Mouse (Mus musculus): Measurements from ENCODE around the gene Alkbh2. TPM values are rescaled to one million over a fixed set of nuclear protein-coding genes. Genes with fewer than 3 reads are reported as not detected.
A peak's percentile ranks its signal among the peaks of the same experiment; 100 is the strongest.

The Alkbh2 gene
- polyA plus RNA-seq, 1 experiment from 2014 or later = 11.0 TPM

DNA sequence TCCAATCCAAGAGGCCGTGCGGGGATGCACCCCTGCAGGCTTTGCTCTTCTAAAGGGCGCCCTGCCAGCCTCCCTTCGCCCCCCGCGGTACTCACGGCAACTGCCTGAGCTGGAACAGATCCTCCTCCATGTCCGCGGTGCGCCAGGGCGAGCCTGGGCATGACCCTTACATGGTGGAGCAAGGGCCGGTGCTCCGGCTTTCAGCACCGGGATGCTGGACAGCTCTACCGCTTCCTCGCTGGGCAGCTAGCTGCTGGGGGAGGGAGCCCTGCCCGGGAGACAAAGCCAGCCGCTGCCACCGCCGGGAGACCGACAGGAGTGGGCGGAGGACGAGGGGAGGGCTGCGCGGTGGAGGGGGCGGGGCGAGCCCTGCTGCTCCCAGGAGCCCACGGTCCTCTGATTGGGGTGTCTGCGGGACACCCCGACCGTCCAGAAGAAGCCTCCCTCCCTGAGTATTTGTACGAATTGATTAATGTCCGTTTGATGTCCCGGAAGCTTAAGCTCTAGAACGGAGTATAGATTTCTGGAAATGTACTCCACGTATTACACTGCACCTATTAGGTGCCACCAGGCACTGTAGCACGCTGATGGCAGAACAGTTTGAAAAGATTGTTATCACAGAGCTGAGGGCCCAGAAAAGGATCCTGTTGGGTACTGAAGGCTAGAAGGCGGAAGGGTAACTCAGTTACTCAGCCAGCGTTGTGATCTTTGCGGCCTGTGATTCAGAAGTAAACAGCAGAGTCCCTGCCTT is 36.8 kb downstream of the Alkbh2 start, which contains the start of gene Svop:
TSS of gene Svop (minus strand) at position 514 of the 751 bp plus-strand sequence.
- H3K4me2 ChIP-seq = peak within 1 kb of the TSS; percentile 64
- no peaks in the 10 kb centered on the region for H3K9me3 ChIP-seq (replicated peaks)
- peaks cover 38% of the 10 kb centered on the region for H3K27me3 ChIP-seq (replicated peaks)
- 1% methylated on average over 40 of the region's 40 CpGs for WGBS
- no peak within 1 kb of the TSS for H3K27ac ChIP-seq (ENCODE audit: poor library complexity, severe bottlenecking)
- peaks cover 7% of the 10 kb centered on the region for H3K4me1 ChIP-seq (replicated peaks)
- no peaks in the 10 kb centered on the region for H3K36me3 ChIP-seq
- H3K4me3 ChIP-seq = peak within 1 kb of the TSS; percentile 29; the same call in 1 of the 2 replicates
- H3K9ac ChIP-seq = no peak within 1 kb of the TSS
- ATAC-seq (ENCODE audit: insufficient number of reproducible peaks, low FRiP score) = peak; percentile 29; the same call in 1 of the 2 replicates

DNA sequence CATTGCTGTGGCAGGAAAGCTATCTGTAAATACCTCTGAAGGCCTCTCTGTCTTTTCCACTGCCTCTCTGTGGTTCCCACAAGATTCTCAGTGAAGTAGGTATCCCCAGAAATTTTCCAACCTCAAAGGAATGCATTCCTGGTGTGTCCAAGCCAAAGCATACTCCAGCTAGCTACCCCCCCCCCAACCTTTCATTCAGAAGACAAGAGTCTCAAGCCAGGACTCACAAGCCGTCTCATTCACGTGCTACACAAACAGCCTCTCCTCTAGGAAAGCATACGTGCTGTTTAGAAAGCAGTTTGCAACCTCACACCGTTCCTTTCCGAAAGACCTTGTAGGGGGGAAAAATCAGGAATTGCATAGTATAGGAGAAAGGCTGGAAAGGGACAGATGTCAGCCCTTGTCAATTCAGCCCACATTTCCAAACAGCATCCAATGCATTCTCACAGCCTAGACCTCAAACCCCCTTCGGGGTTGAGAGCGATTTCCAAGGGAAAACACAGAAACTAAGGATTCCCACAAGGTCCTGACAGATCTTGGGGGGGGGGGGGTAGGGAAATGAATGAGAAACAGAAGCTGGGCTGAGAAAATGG is 37.5 kb downstream of the Alkbh2 start:
- WGBS = 22% methylated on average over 7 of the region's 7 CpGs
- no peaks in the 10 kb centered on the region for H3K9me3 ChIP-seq (replicated peaks)
- no peak overlapping the region for H3K9ac ChIP-seq
- H3K4me3 ChIP-seq = no peak overlapping the region
- H3K27ac ChIP-seq (ENCODE audit: poor library complexity, severe bottlenecking) = no peak overlapping the region
- no peak for ATAC-seq (ENCODE audit: insufficient number of reproducible peaks, low FRiP score)
- H3K4me2 ChIP-seq = peak overlapping the region; percentile 64
- H3K4me1 ChIP-seq (replicated peaks) = peaks cover 7% of the 10 kb centered on the region
- peaks cover 40% of the 10 kb centered on the region for H3K27me3 ChIP-seq (replicated peaks)
- H3K36me3 ChIP-seq = no peaks in the 10 kb centered on the region

DNA sequence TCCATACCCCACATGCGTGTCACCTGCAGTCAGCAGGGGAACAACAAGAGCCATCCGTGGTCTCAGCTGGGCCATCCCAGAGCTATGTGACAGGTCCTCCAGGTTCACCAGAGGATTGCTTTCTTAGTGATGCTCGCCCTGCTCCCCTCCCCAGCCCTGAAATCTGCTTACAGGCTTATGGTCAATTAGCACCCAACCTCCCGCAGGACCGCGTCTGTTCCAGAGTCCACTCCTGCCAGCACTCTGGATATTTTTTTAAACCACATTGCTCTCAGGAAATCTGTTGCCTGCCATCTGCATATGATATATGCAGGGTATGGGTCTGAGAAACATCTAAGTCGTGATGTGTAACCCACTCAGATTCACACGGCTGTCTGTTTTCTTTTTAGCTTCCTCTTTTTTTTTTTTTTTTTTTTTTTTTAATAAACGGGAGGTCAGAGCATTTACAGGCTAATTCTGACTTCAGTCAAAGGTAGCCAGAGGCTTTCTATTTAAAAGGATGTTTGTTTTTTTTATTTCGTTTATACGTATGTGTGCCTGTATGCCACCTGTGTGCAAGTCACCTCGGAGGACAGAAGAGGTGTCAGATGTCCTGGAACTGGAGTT is 40.0 kb downstream of the Alkbh2 start:
- peaks cover 36% of the 10 kb centered on the region for H3K27me3 ChIP-seq (replicated peaks)
- WGBS = 62% methylated on average over 12 of the region's 12 CpGs
- no peak for ATAC-seq (ENCODE audit: insufficient number of reproducible peaks, low FRiP score)
- H3K4me2 ChIP-seq = no peak overlapping the region
- no peak overlapping the region; the same call in 1 of the 2 replicates for H3K9ac ChIP-seq
- H3K4me1 ChIP-seq (replicated peaks) = peaks cover 7% of the 10 kb centered on the region
- H3K27ac ChIP-seq (ENCODE audit: poor library complexity, severe bottlenecking) = no peak overlapping the region
- no peaks in the 10 kb centered on the region for H3K9me3 ChIP-seq (replicated peaks)
- no peaks in the 10 kb centered on the region for H3K36me3 ChIP-seq
- H3K4me3 ChIP-seq = no peak overlapping the region

DNA sequence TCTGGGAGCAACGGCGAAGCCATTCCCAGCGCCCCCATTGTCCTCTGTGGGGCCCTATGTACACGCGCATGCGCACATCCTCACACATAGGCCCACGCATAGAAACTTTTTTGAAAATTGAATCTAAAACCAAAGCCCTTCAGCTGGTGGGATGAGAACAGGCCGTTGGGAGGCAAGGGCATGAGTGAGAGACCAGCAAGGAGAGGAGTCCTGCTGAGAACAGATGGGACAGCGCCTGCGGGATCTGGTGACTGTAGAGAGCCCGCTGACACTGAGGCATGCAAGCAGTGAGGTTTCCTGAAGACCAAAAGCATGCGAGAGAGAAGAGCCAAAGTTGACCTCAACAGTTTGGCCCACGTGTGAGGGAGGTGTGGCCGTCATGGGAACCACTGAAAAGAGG is 42.5 kb downstream of the Alkbh2 start:
- Histone ChIP-seq H3K9me3 (replicated peaks) (no peaks in the 10 kb centered on the region), H3K9ac (no peak overlapping the region), H3K27ac (ENCODE audit: poor library complexity, severe bottlenecking) (no peak overlapping the region), H3K4me3 (no peak overlapping the region), H3K27me3 (replicated peaks) (peaks cover 15% of the 10 kb centered on the region; the same call in 1 of the 2 replicates), H3K36me3 (no peaks in the 10 kb centered on the region), H3K4me2 (no peak overlapping the region), H3K4me1 (replicated peaks) (no peaks in the 10 kb centered on the region)
- no peak for ATAC-seq (ENCODE audit: insufficient number of reproducible peaks, low FRiP score)
- WGBS = 62% methylated on average over 14 of the region's 14 CpGs

DNA sequence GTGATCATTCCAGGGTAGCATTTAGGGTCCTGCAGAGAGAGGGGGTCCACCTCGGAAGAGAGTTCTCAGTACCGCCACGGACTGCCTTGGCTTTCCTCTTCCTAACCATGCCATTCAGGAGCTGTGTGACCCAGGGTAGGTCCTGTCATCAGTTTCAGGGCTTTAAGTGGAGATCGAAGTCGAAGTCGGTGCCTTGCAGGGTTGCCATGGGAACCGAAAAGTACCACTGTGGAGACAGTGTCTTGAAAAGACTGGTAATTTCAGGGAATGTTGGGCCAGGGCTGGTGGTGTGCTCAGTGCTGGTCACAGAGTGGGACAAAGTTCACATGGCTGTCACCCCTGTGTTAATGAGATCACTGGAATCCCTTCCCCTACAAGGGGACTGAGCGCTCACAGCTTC is 51.0 kb downstream of the Alkbh2 start:
- H3K4me1 ChIP-seq (replicated peaks) = no peaks in the 10 kb centered on the region
- H3K4me2 ChIP-seq = no peak overlapping the region
- H3K27ac ChIP-seq (ENCODE audit: poor library complexity, severe bottlenecking) = no peak overlapping the region
- H3K36me3 ChIP-seq = no peaks in the 10 kb centered on the region
- no peaks in the 10 kb centered on the region for H3K9me3 ChIP-seq (replicated peaks)
- H3K4me3 ChIP-seq = no peak overlapping the region
- 59% methylated on average over 8 of the region's 8 CpGs for WGBS
- H3K27me3 ChIP-seq (replicated peaks) = no peaks in the 10 kb centered on the region; the same call in 1 of the 2 replicates
- no peak overlapping the region for H3K9ac ChIP-seq
- no peak for ATAC-seq (ENCODE audit: insufficient number of reproducible peaks, low FRiP score)

Other genes starting within 250 kb of the Alkbh2 start
- gene Coro1c, start 219.5 kb downstream of the Alkbh2 start, polyA plus RNA-seq (2016; fragmentation: Nextera tagmentation; extraction: Ambion mirVana) = 137 and 141 TPM in 2 replicates
- 19.0 and 21.4 TPM in 2 replicates for gene Ssh1, start 134.3 kb downstream of the Alkbh2 start, polyA plus RNA-seq (2016; fragmentation: Nextera tagmentation; extraction: Ambion mirVana)
- not detected in 2 replicates for gene Dao, start 124.5 kb downstream of the Alkbh2 start, polyA plus RNA-seq (2016; fragmentation: Nextera tagmentation; extraction: Ambion mirVana)
- gene Usp30, start 62.8 kb downstream of the Alkbh2 start, polyA plus RNA-seq (2016; fragmentation: Nextera tagmentation; extraction: Ambion mirVana) = 9.0 and 10.5 TPM in 2 replicates
- 0.06 and 0.15 TPM in 2 replicates for gene Svop, start 36.6 kb downstream of the Alkbh2 start, polyA plus RNA-seq (2016; fragmentation: Nextera tagmentation; extraction: Ambion mirVana)
- gene Ung, start 2.2 kb upstream of the Alkbh2 start, polyA plus RNA-seq (2016; fragmentation: Nextera tagmentation; extraction: Ambion mirVana) = 60.6 and 60.7 TPM in 2 replicates
- gene Acacb, start 18.3 kb upstream of the Alkbh2 start, polyA plus RNA-seq (2016; fragmentation: Nextera tagmentation; extraction: Ambion mirVana) = 16.1 and 16.9 TPM in 2 replicates
- not detected in 2 replicates for gene Foxn4, start 145.6 kb upstream of the Alkbh2 start, polyA plus RNA-seq (2016; fragmentation: Nextera tagmentation; extraction: Ambion mirVana)
- 0.64 and 0.68 TPM in 2 replicates for gene Myo1h, start 160.9 kb upstream of the Alkbh2 start, polyA plus RNA-seq (2016; fragmentation: Nextera tagmentation; extraction: Ambion mirVana)

Data from heart, embryonic 12.5 days (tissue).